Mouse (Mus musculus) ES-E14 (cell line): ENCODE measurements at regions not wholly inside any gene's neighbourhood (a gene's known extent, or its start where the extent isn't known, plus 50 kb on each side); places are given as distances from the start of the nearest gene placed in this dataset.
A peak's percentile ranks its signal among the peaks of the same experiment; 100 is the strongest.

Experiments
- DNase-seq: peaks from one replicate; pipeline ENCODE4 v3.0.0-alpha.2; 2013; ENCODE audit warnings: low read depth, low spot score
- H3K27ac ChIP-seq: 2 replicates; pipeline ENCODE4 v1.5.1; 2012; ENCODE audit warnings: low read depth, mild to moderate bottlenecking, low read length, moderate library complexity, mixed read lengths; ENCODE audit not compliant: poor library complexity, insufficient read depth, severe bottlenecking
- H3K36me3 ChIP-seq: 2 replicates; pipeline ENCODE4 v1.6.1; 2012; ENCODE audit warnings: mild to moderate bottlenecking, low read length, moderate library complexity, mixed read lengths; ENCODE audit not compliant: control insufficient read depth, poor library complexity, insufficient read depth, severe bottlenecking
- H3K4me1 ChIP-seq, 2 experiments: fragments of 150-350 bp in 1 of 2; sonication (generic) in 1 of 2; 2 replicates each; pipeline ENCODE4 v1.6.1; 2012; ENCODE audit warnings: low read length in 2 of 2, mild to moderate bottlenecking in 1 of 2, mixed read lengths in 1 of 2; ENCODE audit not compliant: control insufficient read depth in 2 of 2, insufficient read depth in 2 of 2, poor library complexity in 1 of 2
- H3K4me3 ChIP-seq, 2 experiments: fragments of 150-350 bp in 1 of 2; sonication (generic) in 1 of 2; 2 replicates each; pipeline ENCODE4 v1.5.1; 2012; ENCODE audit warnings: low read length in 2 of 2, low read depth in 1 of 2, mild to moderate bottlenecking in 1 of 2, mixed read lengths in 1 of 2; ENCODE audit not compliant: insufficient read depth in 1 of 2, poor library complexity in 1 of 2, severe bottlenecking in 1 of 2
- H3K9ac ChIP-seq: 2 replicates; pipeline ENCODE4 v1.6.1; 2012; ENCODE audit warnings: low read depth, mild to moderate bottlenecking, low read length, mixed read lengths; ENCODE audit not compliant: poor library complexity, insufficient read depth, severe bottlenecking
- H3K9me3 ChIP-seq: fragments of 150-350 bp; sonication (generic); 2 replicates; pipeline ENCODE4 v1.6.1; 2012; ENCODE audit warnings: low read depth, mild to moderate bottlenecking, low read length; ENCODE audit not compliant: control insufficient read depth, insufficient read depth
- CHD2 ChIP-seq: IDR thresholded peaks from 2 replicates; pipeline ENCODE4 v1.6.1; 2014; ENCODE audit warnings: mild to moderate bottlenecking, low read depth, low read length, inconsistent platforms
- HCFC1 ChIP-seq: IDR thresholded peaks from 2 replicates; pipeline ENCODE4 v1.6.1; 2012; ENCODE audit warnings: low read length, inconsistent platforms, borderline replicate concordance; ENCODE audit not compliant: insufficient read depth
- MAFK ChIP-seq: IDR thresholded peaks from 2 replicates; pipeline ENCODE4 v1.6.1; 2014; ENCODE audit warnings: mild to moderate bottlenecking, low read depth, low read length, inconsistent platforms; ENCODE audit not compliant: insufficient read depth
- ZC3H11A ChIP-seq: IDR thresholded peaks from 2 replicates; pipeline ENCODE4 v1.6.1; 2012; ENCODE audit warnings: low read depth, mild to moderate bottlenecking, inconsistent platforms, low read length, borderline replicate concordance
- ZNF384 ChIP-seq: IDR thresholded peaks from 2 replicates; pipeline ENCODE4 v1.6.1; 2012; ENCODE audit warnings: low read depth, low read length, inconsistent platforms
- in situ Hi-C, 2 experiments: fragments of 600-800 bp; cut with MboI; formaldehyde crosslinking; loops; one replicate each; pipeline ENCODE4 v1.15.1; 2025; ENCODE audit warnings: low sequenced_read_pairs in 2 of 2, inconsistent platforms in 1 of 2; ENCODE audit not compliant: unreplicated experiment in 2 of 2

DNA sequence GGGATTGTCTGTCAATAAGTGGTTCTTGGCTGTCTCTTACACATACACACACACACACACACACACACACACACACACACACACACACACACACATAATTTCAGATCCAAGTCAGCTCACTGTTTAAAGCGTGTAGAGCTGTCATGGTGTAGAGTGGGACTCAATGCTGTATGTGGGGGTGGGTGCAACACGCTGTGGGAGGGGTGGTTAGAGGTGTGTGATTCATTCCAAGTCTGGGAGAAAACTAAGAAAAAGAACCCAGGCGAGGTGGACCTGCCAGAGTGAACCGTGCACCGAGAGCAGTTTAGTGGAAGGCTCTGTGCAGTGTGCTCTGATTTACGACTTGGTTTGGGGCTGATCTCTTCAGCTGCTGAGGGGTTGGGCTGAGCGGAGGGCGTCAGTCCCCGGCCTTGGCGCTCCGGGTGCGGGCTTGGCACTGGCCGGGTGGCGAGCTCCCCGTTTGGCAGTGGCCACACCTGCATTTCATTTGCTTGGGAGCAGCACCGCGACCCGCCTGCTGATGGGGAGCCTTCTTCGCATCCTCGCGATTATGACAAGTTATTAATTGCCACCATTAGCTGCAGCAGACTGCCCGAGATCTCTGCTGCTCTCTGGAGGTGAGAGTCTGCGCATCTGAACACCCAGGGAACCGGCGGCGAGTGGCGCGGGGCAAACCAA is 149.5 kb downstream of the Gm12689 start:
- H3K36me3 ChIP-seq = no peaks in the 10 kb centered on the region
- DNase-seq = no peak
- in situ Hi-C loops = no loop called here
- H3K27ac ChIP-seq = no peak overlapping the region
- peak overlapping the region; percentile 3 to 60 for H3K4me3 ChIP-seq
- H3K4me1 ChIP-seq = no peaks in the 10 kb centered on the region
- H3K9me3 ChIP-seq = no peaks in the 10 kb centered on the region
- TF ChIP-seq ZNF384 (no peak), ZC3H11A (no peak)
- peak overlapping the region; percentile 29; the same call in 1 of the 2 replicates for H3K9ac ChIP-seq

DNA sequence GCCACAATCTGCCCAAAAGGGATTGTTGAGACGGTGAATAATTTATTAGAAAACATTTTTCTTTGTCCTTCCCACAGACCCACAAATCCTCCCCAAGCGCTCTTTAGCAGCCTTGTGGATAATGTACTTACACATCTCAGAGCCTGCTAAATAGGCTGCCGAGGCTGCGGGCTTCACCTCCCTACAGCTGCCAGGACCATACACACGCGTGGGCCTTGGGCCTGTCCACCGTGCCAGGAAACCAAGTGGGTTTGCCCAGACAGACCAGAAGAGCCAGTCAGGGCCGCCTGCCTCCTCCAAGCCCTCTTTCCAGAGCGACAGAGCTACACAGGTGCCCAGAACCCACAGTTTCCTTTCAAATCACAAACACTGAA is 150.0 kb downstream of the Gm12689 start:
- Histone ChIP-seq H3K4me1 (no peaks in the 10 kb centered on the region), H3K9me3 (no peaks in the 10 kb centered on the region), H3K27ac (no peak overlapping the region), H3K9ac (no peak overlapping the region), H3K4me3 (peak overlapping the region; percentile 3 to 60), H3K36me3 (no peaks in the 10 kb centered on the region)
- no peak for DNase-seq
- in situ Hi-C loops = no loop called here
- TF ChIP-seq MAFK (no peak), ZNF384 (no peak), CHD2 (no peak), ZC3H11A (no peak), HCFC1 (no peak)

DNA sequence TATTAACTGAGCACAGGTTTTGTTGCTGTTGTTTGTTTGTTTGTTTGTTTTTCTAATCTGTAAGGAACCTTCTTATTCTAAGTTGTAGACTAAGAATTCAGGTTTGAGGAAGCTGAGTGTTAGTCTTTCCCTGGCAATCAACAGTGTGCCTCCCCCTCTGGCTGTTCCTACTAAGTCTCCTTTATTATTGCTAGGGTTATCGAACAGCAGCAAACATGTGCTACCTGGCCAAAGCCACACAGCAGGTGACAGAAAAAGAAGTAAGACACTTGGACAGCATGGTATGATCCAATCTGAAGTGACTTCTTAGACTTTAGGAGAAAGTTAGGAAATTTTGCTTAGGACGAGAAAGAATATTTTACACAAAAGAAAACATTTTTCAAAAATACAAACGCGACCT is 163.3 kb downstream of the Gm12689 start:
- in situ Hi-C loops = no loop called here
- Histone ChIP-seq H3K9ac (no peak overlapping the region), H3K4me1 (no peaks in the 10 kb centered on the region), H3K9me3 (no peaks in the 10 kb centered on the region), H3K36me3 (no peaks in the 10 kb centered on the region), H3K27ac (no peak overlapping the region), H3K4me3 (no peak overlapping the region)
- TF ChIP-seq MAFK (no peak), ZNF384 (no peak), ZC3H11A (no peak)
- no peak for DNase-seq

DNA sequence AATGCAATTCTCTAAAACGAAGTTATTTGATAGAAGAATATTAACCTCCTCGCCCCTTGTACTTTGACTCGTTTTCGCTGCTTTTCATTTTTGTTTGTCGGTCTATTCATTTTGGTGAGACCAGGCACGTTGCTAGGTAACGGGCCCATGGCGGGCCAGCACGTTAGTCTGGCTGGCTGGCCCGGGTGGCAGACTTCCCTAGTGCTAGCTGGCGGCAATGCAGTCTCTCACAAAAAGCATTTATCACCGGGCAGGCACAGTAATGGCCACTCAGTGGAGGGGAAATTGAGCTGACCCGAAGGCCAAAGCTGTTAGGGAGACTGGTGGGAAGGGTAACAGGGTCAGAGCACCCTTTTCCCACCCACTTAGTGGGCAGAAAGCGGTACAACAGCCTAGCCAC is 163.7 kb downstream of the Gm12689 start:
- in situ Hi-C loops = no loop called here

DNA sequence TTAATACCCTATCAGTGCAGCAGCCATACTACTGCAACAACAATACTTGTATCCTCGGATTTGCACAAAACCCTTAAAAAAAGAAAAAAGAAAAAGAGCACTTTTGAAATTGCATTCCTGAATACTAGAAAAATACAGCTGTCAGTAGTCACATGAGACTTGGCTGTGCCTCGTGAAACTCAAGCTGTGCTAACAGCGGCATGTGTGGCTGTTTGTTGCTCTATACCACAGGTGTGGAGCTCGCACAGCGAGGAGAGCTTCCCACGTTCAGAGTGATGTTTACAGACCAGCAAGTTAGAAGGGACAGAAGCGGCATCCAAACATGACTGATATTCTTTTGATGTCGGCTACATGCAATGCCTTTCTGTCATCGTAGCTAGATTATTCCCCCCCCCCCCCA is 169.8 kb downstream of the Gm12689 start:
- no peak overlapping the region for H3K9ac ChIP-seq
- no peaks in the 10 kb centered on the region for H3K4me1 ChIP-seq
- in situ Hi-C loops = no loop called here
- no peak for DNase-seq
- TF ChIP-seq CHD2 (no peak), HCFC1 (no peak), ZNF384 (no peak), ZC3H11A (no peak), MAFK (no peak)
- H3K4me3 ChIP-seq = no peak overlapping the region
- H3K27ac ChIP-seq = no peak overlapping the region
- no peaks in the 10 kb centered on the region for H3K9me3 ChIP-seq
- no peaks in the 10 kb centered on the region for H3K36me3 ChIP-seq

More for the DNA sequence above, 163.7 kb downstream of the Gm12689 start:
- Histone ChIP-seq H3K27ac (no peak overlapping the region), H3K4me1 (no peaks in the 10 kb centered on the region), H3K9me3 (no peaks in the 10 kb centered on the region), H3K9ac (no peak overlapping the region), H3K4me3 (no peak overlapping the region), H3K36me3 (no peaks in the 10 kb centered on the region)
- DNase-seq = no peak
- TF ChIP-seq ZNF384 (no peak; the same call in 1 of the 2 replicates), ZC3H11A (no peak), MAFK (no peak), CHD2 (no peak), HCFC1 (no peak)
